Mouse (Mus musculus) ES-Bruce4 (cell line): Measurements from ENCODE around the gene Capzb.

Experiments used
- CTCF ChIP-seq: IDR thresholded peaks from one replicate; pipeline ENCODE4 v1.8.1; 2011; ENCODE audit warnings: low read depth, low read length
- POLR2A ChIP-seq: IDR thresholded peaks from one replicate; pipeline ENCODE4 v1.8.1; 2011; ENCODE audit warnings: low read length; ENCODE audit not compliant: insufficient read depth

GRCm38 (mm10) chr4:139196464-139196863 is 3.8 kb downstream of the Capzb start:
- TF ChIP-seq CTCF (no peak), POLR2A (no peak)
